Comparison of ENCODE assay signal across 14 mouse cellular contexts in genomic region chr13:6985012-6985996, GRCm38 (mm10).
DNase-seq lines count a peak whose midpoint lies in the region; ATAC-seq and TF ChIP-seq lines count a peak whose summit lies in the region.
"Had no signal": no experiment of that assay in that cellular context is flagged by ENCODE, and none has a peak within 500 bp of the region (broad histone marks: within the 10 kb centered on the region; RNA-seq: fewer than 3 reads in every experiment).

No protein-coding gene starts in this region.

- no peaks in the 10 kb centered on the region for H3K4me1 ChIP-seq in neural tube, embryonic 12.5 days
- no peaks in the 10 kb centered on the region for H3K4me1 ChIP-seq in embryonic facial prominence, embryonic 14.5 days (ENCODE audit: control insufficient read depth, insufficient read depth, low read length)
- H3K4me1 ChIP-seq in hindbrain, postnatal 0 days (ENCODE audit: insufficient read depth, low read length), result no peaks in the 10 kb centered on the region
- H3K4me1 ChIP-seq: embryonic facial prominence, embryonic 13.5 days; limb, embryonic 15.5 days; lung, embryonic 15.5 days had no signal

- no peak overlapping the region for H3K27ac ChIP-seq in neural tube, embryonic 12.5 days
- no peak overlapping the region for H3K27ac ChIP-seq in embryonic facial prominence, embryonic 14.5 days (replicated peaks; ENCODE audit: low read depth, low read length)
- H3K27ac ChIP-seq in hindbrain, postnatal 0 days, result no peak overlapping the region
- H3K27ac ChIP-seq: embryonic facial prominence, embryonic 13.5 days; kidney, postnatal 0 days; limb, embryonic 15.5 days; lung, embryonic 15.5 days had no signal

- no peak for TF ChIP-seq CTCF in hindbrain, postnatal 0 days (IDR thresholded peaks at IDR 0.05; ENCODE audit: low read depth)

- WGBS in neural tube, embryonic 12.5 days, result 72% methylated on average over 23 of the region's 23 CpGs
- WGBS in embryonic facial prominence, embryonic 14.5 days, result 58% methylated on average over 23 of the region's 23 CpGs
- WGBS in hindbrain, postnatal 0 days, result 52% methylated on average over 23 of the region's 23 CpGs

- H3K4me3 ChIP-seq in neural tube, embryonic 12.5 days, result no peak overlapping the region
- no peak overlapping the region for H3K4me3 ChIP-seq in embryonic facial prominence, embryonic 14.5 days (ENCODE audit: low read depth, low read length)
- no peak overlapping the region for H3K4me3 ChIP-seq in hindbrain, postnatal 0 days (ENCODE audit: low read length)
- H3K4me3 ChIP-seq: embryonic facial prominence, embryonic 13.5 days; limb, embryonic 15.5 days; lung, embryonic 15.5 days had no signal

- H3K9me3 ChIP-seq in neural tube, embryonic 12.5 days, result no peaks in the 10 kb centered on the region
- no peaks in the 10 kb centered on the region for H3K9me3 ChIP-seq in embryonic facial prominence, embryonic 14.5 days (ENCODE audit: control insufficient read depth, low read length)
- no peaks in the 10 kb centered on the region for H3K9me3 ChIP-seq in hindbrain, postnatal 0 days (ENCODE audit: low read length)
- H3K9me3 ChIP-seq: embryonic facial prominence, embryonic 13.5 days; limb, embryonic 15.5 days; lung, embryonic 15.5 days had no signal

- no peaks in the 10 kb centered on the region for H3K36me3 ChIP-seq in neural tube, embryonic 12.5 days
- no peaks in the 10 kb centered on the region for H3K36me3 ChIP-seq in embryonic facial prominence, embryonic 14.5 days (ENCODE audit: control insufficient read depth, insufficient read depth, low read length)
- no peaks in the 10 kb centered on the region for H3K36me3 ChIP-seq in hindbrain, postnatal 0 days (ENCODE audit: insufficient read depth, low read length)
- H3K36me3 ChIP-seq: embryonic facial prominence, embryonic 13.5 days; limb, embryonic 15.5 days; lung, embryonic 15.5 days had no signal

- ATAC-seq in neural tube, embryonic 12.5 days (ENCODE audit: low FRiP score, low read depth), result 0 out of 2 replicates have a peak, but pooled peaks have one; percentile 49
- no peak for ATAC-seq in embryonic facial prominence, embryonic 14.5 days (ENCODE audit: low read depth)
- peak; percentile 40; the same call in 1 of the 2 replicates for ATAC-seq in hindbrain, postnatal 0 days
- ATAC-seq: Patski had no signal

- H3K27me3 ChIP-seq in neural tube, embryonic 12.5 days (replicated peaks), result no peaks in the 10 kb centered on the region
- H3K27me3 ChIP-seq in embryonic facial prominence, embryonic 14.5 days (replicated peaks; ENCODE audit: control insufficient read depth, insufficient read depth, low read length), result no peaks in the 10 kb centered on the region
- H3K27me3 ChIP-seq in hindbrain, postnatal 0 days (ENCODE audit: insufficient read depth, low read length), result no peaks in the 10 kb centered on the region
- H3K27me3 ChIP-seq: embryonic facial prominence, embryonic 13.5 days; limb, embryonic 15.5 days; lung, embryonic 15.5 days; Patski had no signal

- DNase-seq in neural tube, embryonic 10.5 days (ENCODE audit: extremely low spot score, low spot score), result no peak
- no peak for DNase-seq in embryonic facial prominence, embryonic 14.5 days (ENCODE audit: low spot score)
- DNase-seq in hindbrain, postnatal 0 days (ENCODE audit: low spot score), result peak; percentile 3
- peak; percentile 37 for DNase-seq in retina, postnatal 1 day
- DNase-seq in B cell, adult 2 months, result no peak
- DNase-seq in urinary bladder, adult 18-20 months (ENCODE audit: low spot score in 2 of 2), result no peak
- DNase-seq: cerebellum, adult 9-11 months; thymus, postnatal 25 days had no signal

- H3K4me2 ChIP-seq in neural tube, embryonic 12.5 days (replicated peaks), result no peak overlapping the region
- H3K4me2 ChIP-seq in embryonic facial prominence, embryonic 14.5 days (ENCODE audit: low read depth, low read length), result peak overlapping the region; percentile 12; the same call in 1 of the 2 replicates
- H3K4me2 ChIP-seq in hindbrain, postnatal 0 days (ENCODE audit: low read depth, low read length), result no peak overlapping the region
- H3K4me2 ChIP-seq: embryonic facial prominence, embryonic 13.5 days; limb, embryonic 15.5 days; lung, embryonic 15.5 days had no signal

- no peak overlapping the region for H3K9ac ChIP-seq in neural tube, embryonic 12.5 days
- H3K9ac ChIP-seq in embryonic facial prominence, embryonic 14.5 days (ENCODE audit: low read depth, low read length), result no peak overlapping the region
- H3K9ac ChIP-seq in hindbrain, postnatal 0 days (replicated peaks; ENCODE audit: low read length), result no peak overlapping the region
- H3K9ac ChIP-seq: embryonic facial prominence, embryonic 13.5 days; limb, embryonic 15.5 days; lung, embryonic 15.5 days had no signal

Comparison
In these comparisons a context has a peak if more than half of its experiments do, and no peak if none do; other contexts are left out.
1. DNase-seq: peak in hindbrain, postnatal 0 days (single experiment) and retina, postnatal 1 day (single experiment); none in neural tube, embryonic 10.5 days (single experiment), embryonic facial prominence, embryonic 14.5 days (single experiment), B cell, adult 2 months (0 of 2) and urinary bladder, adult 18-20 months (0 of 2).